Mouse (Mus musculus) stomach, embryonic 16.5 days (tissue): ENCODE results near the gene Gpx3. TPM values are rescaled to one million over a fixed set of nuclear protein-coding genes. Genes with fewer than 3 reads are reported as not detected.

Experiments
- ATAC-seq: fragments of 200-750 bp; cut with Nextera tagmentation; 2 replicates; pipeline ENCODE4 v1.8.0; 2017; ENCODE audit warnings: moderate number of reproducible peaks, moderate TSS enrichment; ENCODE audit not compliant: insufficient read depth, low FRiP score
- H3K27ac ChIP-seq: fragments of 300-500 bp; sonication (generic); 2 replicates; pipeline ENCODE4 v1.5.1; 2014; ENCODE audit warnings: low read length
- H3K27me3 ChIP-seq: fragments of 300-500 bp; sonication (generic); 2 replicates; pipeline ENCODE4 v1.6.1; 2014; ENCODE audit warnings: low read length, control low read depth, mixed read lengths; ENCODE audit not compliant: control insufficient read depth, insufficient read depth
- H3K36me3 ChIP-seq: fragments of 300-500 bp; sonication (generic); 2 replicates; pipeline ENCODE4 v1.6.1; 2014; ENCODE audit warnings: low read length; ENCODE audit not compliant: control insufficient read depth, insufficient read depth
- H3K4me1 ChIP-seq: fragments of 300-500 bp; sonication (generic); 2 replicates; pipeline ENCODE4 v1.6.1; 2014; ENCODE audit warnings: low read length, control low read depth, mixed read lengths; ENCODE audit not compliant: control insufficient read depth, insufficient read depth
- H3K4me2 ChIP-seq: fragments of 300-500 bp; sonication (generic); 2 replicates; pipeline ENCODE4 v1.6.1; 2014; ENCODE audit warnings: low read depth, low read length, mixed read lengths
- H3K4me3 ChIP-seq: fragments of 300-500 bp; sonication (generic); replicated peaks from 2 replicates; pipeline ENCODE4 v1.5.1; 2014; ENCODE audit warnings: mild to moderate bottlenecking, low read length
- H3K9ac ChIP-seq: fragments of 300-500 bp; sonication (generic); 2 replicates; pipeline ENCODE4 v1.6.1; 2014; ENCODE audit warnings: low read length
- H3K9me3 ChIP-seq: fragments of 300-500 bp; sonication (generic); replicated peaks from 2 replicates; pipeline ENCODE4 v1.6.1; 2016; ENCODE audit warnings: low read length, control low read depth; ENCODE audit not compliant: control insufficient read depth
- WGBS: fragments of 180-500 bp; shearing (Covaris S2); extraction: QIAGEN DNeasy Blood & Tissue Kit; methylation state at CpG from one replicate; pipeline ENCODE4 v1.1.7; 2014; 5-methylcytosine and 5-hydroxymethylcytosine counted together
- polyA plus RNA-seq: library from polyadenylated mRNA; unstranded; fragments of >200 nt; fragmentation: Nextera tagmentation; extraction: Ambion mirVana; gene quantifications from 2 replicates; pipeline ENCODE4 v1.2.1, GENCODE M21; 2015

The Gpx3 gene
- polyA plus RNA-seq, 1 experiment from 2014 or later = 174 TPM

DNA sequence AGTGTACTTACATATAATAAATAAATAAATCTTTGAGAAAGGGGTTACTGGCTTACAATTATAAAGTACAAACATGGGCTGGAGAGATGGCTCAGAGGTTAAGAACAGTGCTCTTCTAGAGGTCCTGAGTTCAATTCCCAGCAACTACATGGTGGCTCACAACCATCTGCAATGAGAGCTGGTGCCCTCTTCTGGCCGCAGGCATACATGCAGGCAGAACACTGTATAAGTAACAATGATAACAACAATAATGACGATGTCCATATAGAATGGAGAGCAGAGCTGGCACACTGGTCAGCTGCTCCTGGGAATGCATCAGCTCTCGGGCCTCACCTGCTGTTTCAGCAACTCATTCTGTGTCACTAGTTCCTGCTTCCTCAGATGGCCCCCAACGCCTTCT lies 16.0 kb downstream of the Gpx3 start:
- H3K9me3 ChIP-seq = no peaks in the 10 kb centered on the region
- no peaks in the 10 kb centered on the region for H3K27me3 ChIP-seq
- no peak for ATAC-seq
- 91% methylated on average over 4 of the region's 4 CpGs for WGBS
- H3K4me3 ChIP-seq = no peak overlapping the region
- no peak overlapping the region for H3K9ac ChIP-seq
- peaks cover 39% of the 10 kb centered on the region for H3K36me3 ChIP-seq
- no peak overlapping the region for H3K27ac ChIP-seq
- H3K4me1 ChIP-seq = 0 out of 2 replicates have a peak, but pooled peaks cover 7% of the 10 kb centered on the region
- H3K4me2 ChIP-seq = no peak overlapping the region

DNA sequence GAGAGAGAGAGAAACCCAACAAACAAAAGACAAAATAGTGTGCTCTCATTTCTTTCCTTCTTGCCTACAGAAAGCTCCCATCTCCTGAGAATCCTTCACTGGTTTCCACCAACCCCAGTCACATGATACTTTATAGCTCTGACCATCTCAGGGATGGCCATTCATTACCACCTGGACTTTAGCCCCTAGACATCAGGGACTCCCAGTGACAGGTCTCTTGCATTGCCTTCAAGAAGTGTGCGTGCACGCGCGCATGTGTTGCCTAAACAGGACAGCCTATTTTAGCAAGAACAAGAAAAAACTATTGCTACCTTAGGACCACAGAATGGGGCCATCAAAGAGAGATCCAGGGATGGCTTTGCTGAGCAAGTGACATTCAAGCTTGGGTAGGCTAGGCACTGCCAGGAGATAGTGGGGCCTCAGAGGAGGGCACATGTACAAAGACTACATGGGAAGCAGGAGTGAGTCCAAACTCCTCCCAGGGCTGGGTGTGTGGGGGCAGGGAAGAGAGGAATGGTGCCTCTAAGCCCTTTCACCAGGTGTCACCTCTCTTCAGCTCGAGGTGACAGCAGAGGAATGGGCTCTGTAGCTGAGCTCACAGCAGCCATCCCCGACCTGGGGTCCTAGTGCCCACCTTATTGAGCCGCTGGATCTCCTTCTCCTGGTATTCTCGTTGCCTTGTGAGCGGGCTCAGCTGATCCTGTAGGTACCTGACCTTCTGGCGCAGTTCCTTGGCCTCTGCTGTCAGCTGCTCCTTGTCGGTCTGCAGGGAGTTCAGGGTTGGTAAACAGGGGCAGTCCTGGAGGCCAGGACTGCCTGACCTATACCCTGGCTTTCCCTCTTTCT lies 18.1 kb downstream of the Gpx3 start:
- no peak for ATAC-seq
- H3K36me3 ChIP-seq = peaks cover 38% of the 10 kb centered on the region
- H3K9me3 ChIP-seq = no peaks in the 10 kb centered on the region
- H3K4me2 ChIP-seq = no peak overlapping the region
- no peak overlapping the region for H3K9ac ChIP-seq
- WGBS = 59% methylated on average over 11 of the region's 11 CpGs
- H3K4me1 ChIP-seq = 0 out of 2 replicates have a peak, but pooled peaks cover 7% of the 10 kb centered on the region
- H3K27ac ChIP-seq = peak overlapping the region; percentile 51; the same call in 1 of the 2 replicates
- H3K4me3 ChIP-seq = no peak overlapping the region
- H3K27me3 ChIP-seq = no peaks in the 10 kb centered on the region

DNA sequence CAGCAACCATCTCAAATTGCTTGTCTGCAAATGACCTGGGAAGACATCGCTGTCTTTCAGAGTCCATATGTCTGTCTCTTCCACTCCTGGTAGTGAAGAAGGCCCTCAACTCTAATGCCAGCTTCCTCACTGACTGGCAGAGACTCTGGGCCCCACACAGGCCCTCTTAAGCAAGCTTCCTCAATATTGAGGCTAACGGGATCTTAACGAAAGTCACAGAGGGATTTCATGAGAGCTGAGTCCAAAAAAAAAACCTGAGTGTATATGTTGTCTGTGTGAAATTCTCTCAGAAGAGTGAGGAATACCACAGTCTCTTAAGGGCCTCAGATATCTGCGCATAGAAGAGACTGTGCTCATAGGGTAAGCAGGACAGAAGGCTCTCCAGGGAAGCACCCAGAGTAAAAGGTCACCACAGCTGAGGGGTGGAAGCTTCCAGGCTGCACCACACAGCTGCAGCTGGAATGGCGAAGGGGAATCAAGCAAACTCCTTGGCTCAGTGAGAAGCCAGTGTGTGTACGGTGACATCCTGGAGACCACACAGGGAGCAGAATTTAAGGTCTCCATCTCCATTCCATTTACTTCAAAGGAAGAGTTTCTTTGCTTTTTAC lies 18.8 kb downstream of the Gpx3 start:
- H3K27me3 ChIP-seq = no peaks in the 10 kb centered on the region
- H3K27ac ChIP-seq = peak overlapping the region; percentile 51
- H3K4me1 ChIP-seq = 0 out of 2 replicates have a peak, but pooled peaks cover 7% of the 10 kb centered on the region
- ATAC-seq = no peak
- WGBS = 64% methylated on average over 6 of the region's 6 CpGs
- peaks cover 42% of the 10 kb centered on the region for H3K36me3 ChIP-seq
- H3K4me3 ChIP-seq = no peak overlapping the region
- H3K4me2 ChIP-seq = no peak overlapping the region
- H3K9ac ChIP-seq = no peak overlapping the region
- H3K9me3 ChIP-seq = no peaks in the 10 kb centered on the region

DNA sequence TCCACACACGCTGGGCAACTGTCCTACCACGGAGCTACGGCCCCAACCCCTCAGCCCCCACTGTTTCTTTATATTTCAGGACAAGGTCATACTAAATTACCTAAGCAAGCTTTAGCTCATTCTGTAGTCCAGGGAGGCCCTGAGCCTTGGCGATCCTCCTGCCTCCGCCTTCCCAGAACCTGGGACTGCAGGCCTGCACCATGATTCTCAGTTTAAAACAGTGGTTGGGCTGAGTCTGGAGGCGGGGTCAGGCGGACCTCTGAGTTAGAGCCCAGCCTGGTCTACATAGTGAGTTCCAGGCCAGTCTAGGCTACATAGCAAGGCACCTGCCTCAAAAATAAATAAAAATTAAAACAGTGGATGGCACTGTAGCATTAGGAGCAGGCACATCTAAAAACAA lies 19.5 kb downstream of the Gpx3 start:
- peaks cover 42% of the 10 kb centered on the region for H3K36me3 ChIP-seq
- H3K9ac ChIP-seq = no peak overlapping the region
- ATAC-seq = peak; percentile 41; the same call in 1 of the 2 replicates
- H3K4me3 ChIP-seq = no peak overlapping the region
- H3K27me3 ChIP-seq = no peaks in the 10 kb centered on the region
- peak overlapping the region; percentile 51 for H3K27ac ChIP-seq
- H3K4me1 ChIP-seq = 0 out of 2 replicates have a peak, but pooled peaks cover 7% of the 10 kb centered on the region
- H3K9me3 ChIP-seq = no peaks in the 10 kb centered on the region
- no peak overlapping the region for H3K4me2 ChIP-seq
- 40% methylated on average over 7 of the region's 7 CpGs for WGBS

DNA sequence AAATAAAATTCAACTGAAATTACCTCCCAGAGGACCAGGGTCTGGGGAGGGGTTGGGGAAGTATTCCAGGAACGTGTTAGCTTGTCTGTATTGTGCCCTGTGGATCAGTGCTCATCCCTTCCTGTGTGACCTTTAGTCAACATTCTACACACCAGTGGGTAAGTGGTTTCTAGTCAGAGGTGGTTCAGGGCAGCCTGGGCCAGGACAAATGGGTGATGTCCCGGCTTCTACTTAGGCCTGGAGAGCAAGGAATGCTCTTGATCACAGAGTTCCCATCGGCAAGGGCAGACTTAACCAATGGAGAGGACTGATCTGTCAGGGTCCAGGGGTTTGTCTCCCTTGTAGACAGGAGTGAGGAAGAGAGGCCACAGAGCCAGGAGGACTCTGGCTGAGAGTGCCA lies 20.2 kb downstream of the Gpx3 start:
- WGBS = 87% methylated on average over 3 of the region's 3 CpGs
- no peak overlapping the region for H3K4me3 ChIP-seq
- no peak overlapping the region for H3K4me2 ChIP-seq
- H3K27me3 ChIP-seq = no peaks in the 10 kb centered on the region
- H3K9me3 ChIP-seq = no peaks in the 10 kb centered on the region
- H3K9ac ChIP-seq = no peak overlapping the region
- 0 out of 2 replicates have a peak, but pooled peaks cover 7% of the 10 kb centered on the region for H3K4me1 ChIP-seq
- no peak for ATAC-seq
- H3K36me3 ChIP-seq = peaks cover 39% of the 10 kb centered on the region
- H3K27ac ChIP-seq = no peak overlapping the region

DNA sequence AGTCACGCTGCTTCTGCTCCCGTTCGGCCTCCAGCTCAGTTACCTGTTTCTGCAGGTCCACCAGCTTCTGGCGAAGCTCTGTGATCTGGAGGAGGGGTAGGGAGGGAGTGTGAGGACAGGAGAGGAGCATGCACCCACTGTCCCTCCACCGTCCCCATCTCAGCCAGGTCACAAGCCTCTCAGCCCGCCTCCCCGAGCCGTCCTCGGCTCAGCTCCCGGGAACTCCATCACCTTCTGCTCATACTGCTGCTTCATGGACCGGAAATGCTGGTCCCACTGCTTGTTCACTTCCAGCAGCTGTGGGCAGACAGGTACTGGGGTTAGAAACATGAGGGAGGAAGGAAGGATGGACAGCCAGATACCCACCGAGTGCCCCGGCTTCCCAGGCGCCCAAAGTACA lies 21.9 kb downstream of the Gpx3 start:
- no peak overlapping the region for H3K27ac ChIP-seq
- no peak overlapping the region for H3K4me3 ChIP-seq
- H3K36me3 ChIP-seq = peaks cover 30% of the 10 kb centered on the region
- no peaks in the 10 kb centered on the region for H3K27me3 ChIP-seq
- no peak for ATAC-seq
- no peak overlapping the region for H3K4me2 ChIP-seq
- no peak overlapping the region for H3K9ac ChIP-seq
- no peaks in the 10 kb centered on the region for H3K9me3 ChIP-seq
- 92% methylated on average over 14 of the region's 14 CpGs for WGBS
- H3K4me1 ChIP-seq = 0 out of 2 replicates have a peak, but pooled peaks cover 7% of the 10 kb centered on the region

DNA sequence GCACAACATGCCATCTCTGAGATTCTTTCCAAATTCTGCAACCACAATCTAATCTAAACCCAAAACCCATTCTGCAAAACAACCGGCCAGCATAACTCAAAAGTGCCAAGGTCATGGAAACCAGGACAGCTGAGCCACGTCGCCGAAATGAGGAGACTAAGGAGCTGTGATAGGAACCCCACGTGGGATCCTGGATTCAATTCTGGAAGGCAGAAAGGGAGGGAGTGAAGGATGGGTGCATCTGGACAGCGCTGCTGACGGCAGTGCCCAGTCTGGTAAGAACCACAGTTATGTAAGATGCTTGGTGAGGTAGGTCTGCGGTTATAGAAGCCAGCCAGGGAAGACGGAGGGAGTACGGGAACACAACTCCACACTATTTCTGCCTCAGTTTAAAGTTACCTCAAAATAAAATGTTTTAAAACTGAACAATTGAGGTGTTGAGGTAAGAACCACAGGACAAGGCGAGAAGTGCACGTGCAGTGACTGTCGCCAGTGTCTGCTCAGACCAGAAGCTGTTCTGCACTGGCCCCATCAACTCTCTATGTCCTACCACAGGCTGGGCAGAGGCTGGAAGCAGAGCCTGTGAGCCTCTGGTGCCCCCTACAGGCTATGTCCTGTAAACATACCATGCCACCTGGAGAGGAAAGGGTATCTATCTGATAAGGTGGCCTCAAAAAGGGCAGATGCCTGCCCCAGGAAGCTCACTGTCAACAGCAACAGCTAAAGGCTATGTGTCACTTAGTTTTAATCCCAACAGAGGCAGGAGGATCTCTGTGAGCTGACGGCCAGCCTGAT lies 25.3 kb downstream of the Gpx3 start:
- Histone ChIP-seq H3K4me2 (no peak overlapping the region), H3K36me3 (peaks cover 29% of the 10 kb centered on the region), H3K9ac (no peak overlapping the region), H3K27me3 (no peaks in the 10 kb centered on the region), H3K4me1 (no peaks in the 10 kb centered on the region), H3K9me3 (no peaks in the 10 kb centered on the region), H3K27ac (no peak overlapping the region), H3K4me3 (no peak overlapping the region)
- ATAC-seq = no peak
- 75% methylated on average over 14 of the region's 14 CpGs for WGBS

DNA sequence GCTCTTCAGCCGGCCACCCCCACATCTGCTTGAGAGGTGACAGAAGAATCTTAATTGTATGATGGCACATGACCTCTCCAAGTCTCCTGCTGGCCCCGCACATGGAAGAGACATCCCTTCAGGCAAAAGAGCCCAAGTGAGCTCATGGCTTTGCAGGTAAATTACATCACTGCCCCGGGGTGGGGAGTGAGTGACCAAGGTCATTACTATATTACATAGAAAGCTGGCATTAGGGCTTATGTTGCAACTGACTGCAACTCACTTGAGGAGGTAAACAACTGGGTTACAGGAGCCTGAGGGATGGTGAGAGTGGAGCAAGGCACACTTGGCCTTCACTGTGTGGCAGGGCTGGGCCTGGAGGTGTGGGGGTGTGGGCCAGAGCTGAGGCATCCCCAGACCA lies 26.0 kb downstream of the Gpx3 start:
- no peak for ATAC-seq
- Histone ChIP-seq H3K27ac (no peak overlapping the region), H3K9me3 (no peaks in the 10 kb centered on the region), H3K4me1 (no peaks in the 10 kb centered on the region), H3K36me3 (peaks cover 26% of the 10 kb centered on the region), H3K27me3 (no peaks in the 10 kb centered on the region), H3K4me2 (no peak overlapping the region), H3K4me3 (no peak overlapping the region), H3K9ac (no peak overlapping the region)
- 92% methylated on average over 3 of the region's 3 CpGs for WGBS

DNA sequence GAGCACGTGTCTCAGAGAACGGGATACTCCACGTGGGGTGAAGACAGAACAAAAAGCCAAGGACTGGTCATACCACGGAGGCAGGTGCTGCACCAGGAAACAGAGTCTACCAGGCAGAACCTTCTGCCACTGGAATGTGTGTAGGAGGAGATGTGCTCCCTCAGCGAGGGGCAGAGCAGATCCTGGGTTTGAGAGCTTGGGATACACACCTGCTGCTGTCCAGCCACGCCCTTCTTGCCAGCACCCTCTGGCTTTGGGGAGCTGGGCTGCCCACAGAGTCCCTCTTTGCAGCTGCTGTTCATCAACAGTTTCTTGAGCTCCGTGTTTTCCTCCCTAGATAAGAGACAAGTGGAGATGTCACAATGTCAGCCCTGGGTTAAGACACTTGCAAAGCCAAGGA lies 26.6 kb downstream of the Gpx3 start:
- WGBS = 79% methylated on average over 7 of the region's 7 CpGs
- peaks cover 22% of the 10 kb centered on the region for H3K36me3 ChIP-seq
- no peak overlapping the region for H3K27ac ChIP-seq
- no peaks in the 10 kb centered on the region for H3K4me1 ChIP-seq
- no peak overlapping the region for H3K4me3 ChIP-seq
- no peak overlapping the region for H3K4me2 ChIP-seq
- no peak overlapping the region for H3K9ac ChIP-seq
- ATAC-seq = no peak
- H3K9me3 ChIP-seq = no peaks in the 10 kb centered on the region
- no peaks in the 10 kb centered on the region for H3K27me3 ChIP-seq
